Mouse (Mus musculus) CH12.LX (cell line): ENCODE results near the gene Tmem53. TPM values are rescaled to one million over a fixed set of nuclear protein-coding genes. Genes with fewer than 3 reads are reported as not detected.

Experiments
- DNase-seq: peaks from one replicate; pipeline ENCODE4 v3.0.0-alpha.2; 2013; ENCODE audit errors: extremely low read depth
- H3K27ac ChIP-seq: 2 replicates; pipeline ENCODE4 v1.5.1; 2012; ENCODE audit warnings: low read depth, mild to moderate bottlenecking, control low read depth, moderate library complexity; ENCODE audit not compliant: insufficient read depth
- H3K27me3 ChIP-seq: replicated peaks from 2 replicates; pipeline ENCODE3; 2012; ENCODE audit warnings: inconsistent platforms
- H3K36me3 ChIP-seq, 2 experiments: replicated peaks in 1 of 2; 2 replicates each; pipeline versions ENCODE3 to v1.6.1; 2012; ENCODE audit warnings: inconsistent platforms in 1 of 2, low read length in 1 of 2, mild to moderate bottlenecking in 1 of 2, mixed read lengths in 1 of 2, moderate library complexity in 1 of 2; ENCODE audit not compliant: control insufficient read depth in 1 of 2, insufficient read depth in 1 of 2
- H3K4me1 ChIP-seq, 2 experiments: 2 replicates each; pipeline ENCODE4 v1.6.1; 2012; ENCODE audit warnings: inconsistent platforms in 1 of 2, moderate library complexity in 1 of 2; ENCODE audit not compliant: insufficient read depth in 2 of 2, control insufficient read depth in 1 of 2
- H3K4me2 ChIP-seq: 2 replicates; pipeline ENCODE4 v1.6.1; 2012; ENCODE audit warnings: low read depth, mild to moderate bottlenecking, control low read depth; ENCODE audit not compliant: poor library complexity, insufficient read depth, severe bottlenecking
- H3K4me3 ChIP-seq, 3 experiments: fragments of 150-350 bp in 1 of 3; sonication (generic) in 1 of 3; replicated peaks in 1 of 3; 2 replicates each; pipeline versions ENCODE3 to v1.5.1; 2011 to 2012; ENCODE audit warnings: low read depth in 2 of 3, low read length in 2 of 3, mild to moderate bottlenecking in 2 of 3, moderate library complexity in 2 of 3, control low read depth in 1 of 3, improper control_type of control experiment in 1 of 3, inconsistent platforms in 1 of 3, mixed read lengths in 1 of 3; ENCODE audit not compliant: poor library complexity in 1 of 3
- H3K79me2 ChIP-seq: replicated peaks from 2 replicates; pipeline ENCODE4 v1.6.1; 2012; ENCODE audit warnings: mild to moderate bottlenecking, moderate library complexity; ENCODE audit not compliant: control insufficient read depth, poor library complexity, insufficient read depth, severe bottlenecking; ENCODE audit errors: extremely low read depth
- H3K9ac ChIP-seq: 2 replicates; pipeline ENCODE4 v1.6.1; 2012; ENCODE audit warnings: low read depth, mild to moderate bottlenecking, control low read depth, moderate library complexity; ENCODE audit not compliant: insufficient read depth
- H3K9me3 ChIP-seq: replicated peaks from 2 replicates; pipeline ENCODE3; 2012; ENCODE audit warnings: low read length, inconsistent platforms, mixed read lengths
- CHD1 ChIP-seq: IDR thresholded peaks from 2 replicates; pipeline ENCODE4 v1.6.1; 2012; ENCODE audit warnings: low read depth, low read length, improper control_type of control experiment, inconsistent platforms
- CTCF ChIP-seq, 2 experiments: IDR thresholded peaks in 1 of 2; conservative IDR thresholded peaks in 1 of 2; 2 replicates each; pipeline ENCODE4 v1.5.1; 2011 to 2012; ENCODE audit warnings: low read depth in 2 of 2, low read length in 2 of 2, improper control_type of control experiment in 1 of 2, inconsistent platforms in 1 of 2, mild to moderate bottlenecking in 1 of 2, moderate library complexity in 1 of 2
- E2F4 ChIP-seq: IDR thresholded peaks from 2 replicates; pipeline ENCODE4 v1.6.1; 2011; ENCODE audit warnings: low read depth, low read length, improper control_type of control experiment; ENCODE audit not compliant: insufficient replicate concordance
- ELF1 ChIP-seq: IDR thresholded peaks from 2 replicates; pipeline ENCODE4 v1.6.1; 2014; ENCODE audit warnings: low read depth, mild to moderate bottlenecking, inconsistent platforms, low read length, improper control_type of control experiment
- EP300 ChIP-seq: IDR thresholded peaks from 2 replicates; pipeline ENCODE4 v1.6.1; 2011; ENCODE audit warnings: low read length, improper control_type of control experiment
- HCFC1 ChIP-seq: IDR thresholded peaks from 2 replicates; pipeline ENCODE4 v1.6.1; 2012; ENCODE audit warnings: low read depth, mild to moderate bottlenecking, inconsistent platforms, low read length, improper control_type of control experiment
- IRF4 ChIP-seq: IDR thresholded peaks from 2 replicates; pipeline ENCODE4 v1.6.1; 2014; ENCODE audit warnings: low read depth, mild to moderate bottlenecking, inconsistent platforms, low read length, improper control_type of control experiment
- JUN ChIP-seq: IDR thresholded peaks from 2 replicates; pipeline ENCODE4 v1.6.1; 2011; ENCODE audit warnings: low read depth, mild to moderate bottlenecking, low read length, improper control_type of control experiment, moderate library complexity; ENCODE audit not compliant: insufficient read depth
- JUND ChIP-seq: conservative IDR thresholded peaks from 2 replicates; pipeline ENCODE4 v1.6.1; 2011; ENCODE audit warnings: low read depth, low read length, improper control_type of control experiment
- KAT2A ChIP-seq: IDR thresholded peaks from 2 replicates; pipeline ENCODE4 v1.6.1; 2012; ENCODE audit warnings: low read length, improper control_type of control experiment, inconsistent platforms; ENCODE audit not compliant: insufficient replicate concordance
- MAFK ChIP-seq: IDR thresholded peaks from 2 replicates; pipeline ENCODE4 v1.6.1; 2011; ENCODE audit warnings: low read length, improper control_type of control experiment; ENCODE audit not compliant: insufficient replicate concordance
- MEF2A ChIP-seq: IDR thresholded peaks from 2 replicates; pipeline ENCODE4 v1.6.1; 2014; ENCODE audit warnings: low read depth, mild to moderate bottlenecking, inconsistent platforms, low read length, improper control_type of control experiment, borderline replicate concordance
- MXI1 ChIP-seq: IDR thresholded peaks from 2 replicates; pipeline ENCODE4 v1.6.1; 2011; ENCODE audit warnings: mild to moderate bottlenecking, low read depth, low read length, improper control_type of control experiment
- MYC ChIP-seq: IDR thresholded peaks from 2 replicates; pipeline ENCODE4 v1.6.1; 2011; ENCODE audit warnings: low read depth, mild to moderate bottlenecking, improper control_type of control experiment, low read length
- NELFE ChIP-seq: IDR thresholded peaks from 2 replicates; pipeline ENCODE4 v1.6.1; 2011; ENCODE audit warnings: low read depth, low read length, improper control_type of control experiment
- NRF1 ChIP-seq: IDR thresholded peaks from 2 replicates; pipeline ENCODE4 v1.6.1; 2014; ENCODE audit warnings: low read depth, mild to moderate bottlenecking, inconsistent platforms, low read length, improper control_type of control experiment, moderate library complexity
- PAX5 ChIP-seq: IDR thresholded peaks from 2 replicates; pipeline ENCODE4 v1.6.1; 2012; ENCODE audit warnings: low read length, inconsistent platforms, mixed read lengths
- POLR2AphosphoS2 ChIP-seq: IDR thresholded peaks from 2 replicates; pipeline ENCODE4 v1.6.1; 2011; ENCODE audit warnings: low read depth, low read length, improper control_type of control experiment
- RCOR1 ChIP-seq: conservative IDR thresholded peaks from 2 replicates; pipeline ENCODE4 v1.6.1; 2012; ENCODE audit warnings: low read depth, mild to moderate bottlenecking, inconsistent platforms, low read length, improper control_type of control experiment
- TBP ChIP-seq: conservative IDR thresholded peaks from 2 replicates; pipeline ENCODE4 v1.6.1; 2011; ENCODE audit warnings: low read depth, low read length, improper control_type of control experiment
- TCF12 ChIP-seq: IDR thresholded peaks from 2 replicates; pipeline ENCODE4 v1.6.1; 2014; ENCODE audit warnings: low read depth, mild to moderate bottlenecking, inconsistent platforms, low read length, improper control_type of control experiment
- USF2 ChIP-seq: conservative IDR thresholded peaks from 2 replicates; pipeline ENCODE4 v1.6.1; 2011; ENCODE audit warnings: low read depth, low read length, improper control_type of control experiment
- ZKSCAN1 ChIP-seq: IDR thresholded peaks from 2 replicates; pipeline ENCODE4 v1.6.1; 2012; ENCODE audit warnings: low read depth, inconsistent platforms, low read length, improper control_type of control experiment, borderline replicate concordance
- dilution Hi-C: fragments of 300-500 bp; cut with MboI; formaldehyde crosslinking; loops from 2 replicates; pipeline ENCODE4 v1.14.3; 2020; ENCODE audit warnings: low sequenced_read_pairs; ENCODE audit not compliant: extremely low pct_unique_long_range_greater_than_20kb, extremely low pct_ligation_motif_present
- in situ Hi-C: fragments of 300-500 bp; cut with MboI; formaldehyde crosslinking; loops from 3 replicates; pipeline ENCODE4 v1.14.3; 2019; ENCODE audit warnings: low sequenced_read_pairs, low pct_ligation_motif_present, low pct_unique_long_range_greater_than_20kb, mixed read lengths
- polyA plus RNA-seq: library from polyadenylated mRNA; unstranded; fragments of >175 nt; gene quantifications from 2 replicates; pipeline ENCODE4 v1.2.1, GENCODE M21; 2012; ENCODE audit warnings: low read depth; ENCODE audit not compliant: insufficient read length
- total RNA-seq, 2 experiments: library from RNA; depleted of rRNA; stranded (reverse); fragments of 300-350 nt in 1 of 2; fragments of >200 nt in 1 of 2; gene quantifications; 2 replicates each; pipeline ENCODE4 v1.2.3; 2012 to 2014

The Tmem53 gene
- total and polyA plus RNA-seq, 3 experiments = 1.1 to 1.4 (median 1.2) TPM

DNA sequence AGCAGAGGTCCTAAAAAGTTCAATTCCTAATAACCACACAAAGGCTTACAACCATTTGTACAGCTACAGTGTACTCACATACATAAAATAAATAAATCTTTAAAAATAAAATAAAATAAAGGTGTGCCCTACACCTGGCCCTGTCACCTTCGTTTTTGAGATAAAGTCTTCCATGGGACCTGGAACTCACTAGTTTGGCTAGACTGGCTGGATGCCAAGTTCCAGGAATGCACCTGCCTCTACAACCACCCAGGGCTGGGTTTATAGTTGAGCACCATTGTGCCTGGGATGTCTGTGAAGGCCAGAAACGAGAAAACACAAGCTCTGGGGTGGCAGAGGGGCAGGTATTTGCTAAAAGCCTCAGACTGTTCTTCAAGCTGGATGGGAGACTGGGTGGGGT is 12.6 kb upstream of the Tmem53 start:
- no peak for DNase-seq
- H3K4me1 ChIP-seq = no peaks in the 10 kb centered on the region
- TF ChIP-seq TCF12 = no peak
- TF ChIP-seq TBP = no peak
- no peak for TF ChIP-seq MAFK
- in situ Hi-C loops (no loop called here), dilution Hi-C loops (no loop called here)
- H3K79me2 ChIP-seq = no peaks in the 10 kb centered on the region
- no peak overlapping the region for H3K4me2 ChIP-seq
- peaks cover 12% of the 10 kb centered on the region for H3K27me3 ChIP-seq
- no peak overlapping the region for H3K27ac ChIP-seq
- H3K4me3 ChIP-seq = no peak overlapping the region
- H3K36me3 ChIP-seq = no peaks in the 10 kb centered on the region
- H3K9me3 ChIP-seq = peaks cover 10% of the 10 kb centered on the region
- no peak overlapping the region for H3K9ac ChIP-seq

DNA sequence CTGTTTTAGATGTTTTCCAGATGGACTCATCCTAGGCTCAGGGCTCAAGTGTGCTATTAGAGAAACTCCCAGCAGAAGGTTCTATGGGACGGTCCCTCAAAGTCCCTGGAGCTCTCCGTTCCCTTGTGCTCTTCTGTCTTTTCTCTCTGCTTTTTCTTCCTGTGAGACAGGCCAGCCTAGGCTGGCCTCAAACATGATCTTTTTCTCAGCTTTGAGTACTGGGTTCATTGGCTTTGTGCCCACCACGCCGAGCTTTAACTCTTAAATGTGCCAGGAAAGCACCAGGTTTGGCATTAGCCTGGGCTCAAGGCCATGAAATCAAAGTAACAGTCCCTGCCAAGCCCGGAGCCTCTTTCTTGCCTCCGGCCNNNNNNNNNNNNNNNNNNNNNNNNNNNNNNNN is 10.9 kb upstream of the Tmem53 start:
- dilution Hi-C loops = no loop called here

DNA sequence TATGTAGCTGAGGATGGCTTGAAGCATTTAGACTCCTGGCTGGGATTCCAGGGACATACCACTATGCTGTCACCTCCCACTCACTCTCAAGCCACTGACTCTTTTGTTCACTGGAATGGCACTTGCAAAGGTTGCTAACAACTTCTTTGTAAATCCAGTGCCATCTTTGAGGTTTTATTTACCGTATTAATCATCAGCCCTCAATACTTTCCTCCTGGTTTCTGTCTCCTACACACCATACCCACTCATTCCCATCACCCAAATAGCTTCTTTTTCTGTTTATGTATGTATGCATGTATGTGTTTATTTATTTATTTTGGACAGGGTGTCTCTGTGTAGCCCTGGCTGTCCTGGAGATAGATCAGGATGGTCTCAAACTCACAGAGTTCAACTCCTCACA is 769 bp upstream of the Tmem53 start:
- Histone ChIP-seq H3K36me3 (no peaks in the 10 kb centered on the region), H3K4me1 (peaks cover 2 to 45% of the 10 kb centered on the region in 2 experiments; a peak in 3 of 4 replicates), H3K27me3 (peaks cover 8% of the 10 kb centered on the region), H3K27ac (no peak overlapping the region), H3K9ac (no peak overlapping the region), H3K4me3 (no peak overlapping the region), H3K9me3 (peaks cover 8% of the 10 kb centered on the region), H3K79me2 (no peaks in the 10 kb centered on the region), H3K4me2 (no peak overlapping the region)
- in situ Hi-C loops (no loop called here), dilution Hi-C loops (no loop called here)
- DNase-seq = no peak
- TF ChIP-seq PAX5 (no peak), CHD1 (no peak), CTCF (conservative IDR thresholded peaks at IDR 0.05 in 1 of 2, IDR thresholded peaks at IDR 0.05 in 1 of 2; ENCODE audit: low read depth in 2 of 2, low read length in 2 of 2) (no peak), JUND (no peak), TCF12 (no peak), NRF1 (no peak), TBP (no peak), MXI1 (no peak), USF2 (no peak), ZKSCAN1 (no peak), HCFC1 (no peak), KAT2A (no peak), E2F4 (no peak), EP300 (no peak), NELFE (no peak), IRF4 (no peak)

More for the DNA sequence above, 10.9 kb upstream of the Tmem53 start:
- peaks cover 10% of the 10 kb centered on the region for H3K9me3 ChIP-seq
- H3K27me3 ChIP-seq = peaks cover 6% of the 10 kb centered on the region
- H3K27ac ChIP-seq = no peak overlapping the region
- TF ChIP-seq ELF1 = no peak
- TF ChIP-seq JUN = no peak
- TF ChIP-seq POLR2AphosphoS2 = no peak
- no peak for TF ChIP-seq MXI1
- no peak for TF ChIP-seq RCOR1
- no peak for TF ChIP-seq MEF2A
- no peak for TF ChIP-seq MYC
- in situ Hi-C loops = no loop called here
- H3K4me1 ChIP-seq = no peaks in the 10 kb centered on the region
- no peaks in the 10 kb centered on the region for H3K36me3 ChIP-seq
- H3K4me2 ChIP-seq = no peak overlapping the region
- DNase-seq = no peak
- H3K4me3 ChIP-seq = no peak overlapping the region
- H3K9ac ChIP-seq = no peak overlapping the region
- no peaks in the 10 kb centered on the region for H3K79me2 ChIP-seq
